ENCODE assay signal across 8 mouse cellular contexts in genomic region chr10:77258704-77259621, GRCm38 (mm10). TPM values are rescaled to one million over a fixed set of nuclear protein-coding genes. Genes with fewer than 3 reads are reported as not detected.
A peak's percentile ranks its signal among the peaks of the same experiment; 100 is the strongest.
DNase-seq lines count a peak whose midpoint lies in the region; ATAC-seq and TF ChIP-seq lines count a peak whose summit lies in the region.

Gene Pofut2, plus strand, starts transcription at chr10:77259218.

- peaks cover 9% of the 10 kb centered on the region for H3K4me1 ChIP-seq in heart, embryonic 12.5 days (replicated peaks)
- H3K4me1 ChIP-seq in kidney, postnatal 0 days (replicated peaks; ENCODE audit: insufficient read depth, low read length) = 0 out of 2 replicates have a peak, but pooled peaks cover 11% of the 10 kb centered on the region
- peaks cover 16% of the 10 kb centered on the region for H3K4me1 ChIP-seq in liver, embryonic 11.5 days (replicated peaks; ENCODE audit: control insufficient read depth, insufficient read depth, low read length)
- peaks cover 13% of the 10 kb centered on the region; the same call in 1 of the 2 replicates for H3K4me1 ChIP-seq in stomach, embryonic 14.5 days (ENCODE audit: control insufficient read depth, insufficient read depth, low read length)

- peak; percentile 23; the same call in 1 of the 2 replicates for TF ChIP-seq CTCF in kidney, postnatal 0 days (IDR thresholded peaks at IDR 0.05; ENCODE audit: low read depth)

- peak within 1 kb of the TSS; percentile 85 for H3K9ac ChIP-seq in heart, embryonic 12.5 days
- H3K9ac ChIP-seq in kidney, postnatal 0 days (ENCODE audit: low read depth, low read length) = peak within 1 kb of the TSS; percentile 79
- peak within 1 kb of the TSS; percentile 93 for H3K9ac ChIP-seq in liver, embryonic 11.5 days (ENCODE audit: low read depth, low read length)
- H3K9ac ChIP-seq in stomach, embryonic 14.5 days (replicated peaks; ENCODE audit: low read depth, low read length) = peak within 1 kb of the TSS; percentile 73

- H3K4me2 ChIP-seq in heart, embryonic 12.5 days = peak within 1 kb of the TSS; percentile 79
- H3K4me2 ChIP-seq in kidney, postnatal 0 days (ENCODE audit: low read length) = peak within 1 kb of the TSS; percentile 70
- peak within 1 kb of the TSS; percentile 97 for H3K4me2 ChIP-seq in liver, embryonic 11.5 days
- peak within 1 kb of the TSS; percentile 80 for H3K4me2 ChIP-seq in stomach, embryonic 14.5 days (replicated peaks; ENCODE audit: low read depth, low read length)

- peaks cover 34% of the 10 kb centered on the region for H3K36me3 ChIP-seq in heart, embryonic 12.5 days
- H3K36me3 ChIP-seq in kidney, postnatal 0 days (ENCODE audit: insufficient read depth, low read length) = peaks cover 23% of the 10 kb centered on the region
- H3K36me3 ChIP-seq in liver, embryonic 11.5 days (ENCODE audit: control insufficient read depth, insufficient read depth, low read length) = peaks cover 27% of the 10 kb centered on the region
- peaks cover 33% of the 10 kb centered on the region for H3K36me3 ChIP-seq in stomach, embryonic 14.5 days (ENCODE audit: control insufficient read depth, insufficient read depth, low read length)

- H3K27ac ChIP-seq in heart, embryonic 12.5 days (ENCODE audit: poor library complexity, severe bottlenecking) = peak within 1 kb of the TSS; percentile 93
- peak within 1 kb of the TSS; percentile 92 for H3K27ac ChIP-seq in kidney, postnatal 0 days
- peak within 1 kb of the TSS; percentile 80 for H3K27ac ChIP-seq in liver, embryonic 11.5 days (ENCODE audit: low read depth, low read length)
- peak within 1 kb of the TSS; percentile 83 for H3K27ac ChIP-seq in stomach, embryonic 14.5 days (ENCODE audit: low read length)

- H3K9me3 ChIP-seq in heart, embryonic 12.5 days (replicated peaks) = no peaks in the 10 kb centered on the region
- no peaks in the 10 kb centered on the region for H3K9me3 ChIP-seq in kidney, postnatal 0 days (replicated peaks; ENCODE audit: low read length)
- no peaks in the 10 kb centered on the region for H3K9me3 ChIP-seq in liver, embryonic 11.5 days (ENCODE audit: control insufficient read depth, low read length)
- no peaks in the 10 kb centered on the region for H3K9me3 ChIP-seq in stomach, embryonic 14.5 days (ENCODE audit: control insufficient read depth, low read depth, low read length)

- ATAC-seq in erythroid progenitor cell, adult 5-6 weeks (replicated peaks; ENCODE audit: low FRiP score, poor library complexity, severe bottlenecking) = peak; percentile 95
- peak; percentile 98 for ATAC-seq in heart, embryonic 12.5 days (ENCODE audit: insufficient number of reproducible peaks, low FRiP score)
- peak; percentile 96 for ATAC-seq in kidney, postnatal 0 days (replicated peaks; ENCODE audit: low FRiP score, low read depth)
- peak; percentile 98 for ATAC-seq in liver, embryonic 11.5 days (replicated peaks; ENCODE audit: low FRiP score)
- peak; percentile 98 for ATAC-seq in stomach, embryonic 14.5 days (ENCODE audit: insufficient number of reproducible peaks, insufficient read depth, low FRiP score, low read depth)

- no peaks in the 10 kb centered on the region for H3K27me3 ChIP-seq in heart, embryonic 12.5 days (replicated peaks)
- no peaks in the 10 kb centered on the region for H3K27me3 ChIP-seq in kidney, postnatal 0 days (ENCODE audit: insufficient read depth, low read length)
- H3K27me3 ChIP-seq in liver, embryonic 11.5 days (replicated peaks; ENCODE audit: control insufficient read depth, insufficient read depth, low read length) = no peaks in the 10 kb centered on the region
- H3K27me3 ChIP-seq in stomach, embryonic 14.5 days (ENCODE audit: control insufficient read depth, insufficient read depth, low read length) = no peaks in the 10 kb centered on the region

- H3K4me3 ChIP-seq in heart, embryonic 12.5 days = peak within 1 kb of the TSS; percentile 92
- peak within 1 kb of the TSS; percentile 83 for H3K4me3 ChIP-seq in kidney, postnatal 0 days (replicated peaks; ENCODE audit: low read depth, low read length)
- peak within 1 kb of the TSS; percentile 96 for H3K4me3 ChIP-seq in liver, embryonic 11.5 days (ENCODE audit: low read depth, low read length)
- peak within 1 kb of the TSS; percentile 70 for H3K4me3 ChIP-seq in stomach, embryonic 14.5 days (ENCODE audit: low read depth, low read length)

- WGBS in heart, embryonic 12.5 days = under 1% methylated on average over 81 of the region's 81 CpGs
- under 1% methylated on average over 81 of the region's 81 CpGs for WGBS in kidney, postnatal 0 days
- WGBS in liver, embryonic 11.5 days = under 1% methylated on average over 77 of the region's 81 CpGs
- under 1% methylated on average over 81 of the region's 81 CpGs for WGBS in stomach, embryonic 14.5 days

- DNase-seq in CD4-positive helper T cell, adult 2 months (ENCODE audit: low read depth, low spot score) = peak; percentile 99
- peak; percentile 93 for DNase-seq in brain, embryonic 18.5 days (ENCODE audit: low read depth, low spot score)
- peak; percentile 99 for DNase-seq in kidney, postnatal 0 days (ENCODE audit: low spot score)
- peak; percentile 98 for DNase-seq in liver, embryonic 11.5 days (ENCODE audit: low spot score)
- DNase-seq in naive thymus-derived CD4-positive, alpha-beta T cell, adult 2 months (ENCODE audit: low read depth) = peak; percentile 100

RNA-seq across cellular contexts. Expression of gene Pofut2, which starts in this region (rescaled TPM):
- total RNA-seq in erythroid progenitor cell, adult 5-6 weeks (2015; ENCODE audit: low replicate concordance) = 5.9 and 16.2 TPM in 2 replicates
- total RNA-seq in erythroid progenitor cell, adult 5-6 weeks (2017; ENCODE audit: low replicate concordance) = 9.7 and 10.7 TPM in 2 replicates
- 131 and 135 TPM in 2 replicates for polyA plus RNA-seq in heart, embryonic 12.5 days (2016; fragmentation: Nextera tagmentation; extraction: Ambion mirVana)
- polyA plus RNA-seq in kidney, postnatal 0 days (2015; fragmentation: Nextera tagmentation; extraction: Ambion mirVana) = 96.9 and 104 TPM in 2 replicates
- 66.8 and 71.9 TPM in 2 replicates for polyA plus RNA-seq in liver, embryonic 11.5 days (2014; fragmentation: Nextera tagmentation; extraction: Ambion mirVana)
- polyA plus RNA-seq in stomach, embryonic 14.5 days (2014; fragmentation: Nextera tagmentation; extraction: Ambion mirVana) = 119 and 129 TPM in 2 replicates

Comparison
In these comparisons a context has a peak if more than half of its experiments do, and no peak if none do; other contexts are left out.
1. Peak in every context shown above with its lines: DNase-seq, ATAC-seq, H3K4me3 ChIP-seq and H3K27ac ChIP-seq.